Mouse (Mus musculus): Measurements from ENCODE around the gene Snx30. TPM values are rescaled to one million over a fixed set of nuclear protein-coding genes. Genes with fewer than 3 reads are reported as not detected.

Snx30 gene
- polyA plus RNA-seq, 1 experiment from 2014 or later = 3.5 TPM

GRCm38 (mm10) chr4:59780568-59780967 is 25.1 kb upstream of the Snx30 start:
- no peak overlapping the region for H3K27ac ChIP-seq (ENCODE audit: low read depth)
- H3K9ac ChIP-seq (replicated peaks) = no peak overlapping the region
- H3K36me3 ChIP-seq (replicated peaks; ENCODE audit: insufficient read depth, low read length) = peaks cover 5% of the 10 kb centered on the region; the same call in 1 of the 2 replicates
- no peaks in the 10 kb centered on the region for H3K27me3 ChIP-seq (ENCODE audit: insufficient read depth, low read length)
- DNase-seq = no peak
- TF ChIP-seq EP300 (IDR thresholded peaks at IDR 0.05; ENCODE audit: low read depth) (no peak), CTCF (IDR thresholded peaks at IDR 0.05; ENCODE audit: low read depth) (peak; percentile 67)
- H3K4me2 ChIP-seq (ENCODE audit: low read depth, low read length) = no peak overlapping the region
- H3K4me1 ChIP-seq (ENCODE audit: insufficient read depth) = peaks cover 5% of the 10 kb centered on the region; the same call in 1 of the 2 replicates
- H3K9me3 ChIP-seq (ENCODE audit: low read length) = no peaks in the 10 kb centered on the region
- no peak for ATAC-seq
- WGBS (ENCODE audit: insufficient replicate concordance) = 24% methylated on average over 1 of the region's 1 CpGs
- H3K4me3 ChIP-seq (ENCODE audit: low read depth, low read length) = no peak overlapping the region

GRCm38 (mm10) chr4:59782853-59783684 is 22.6 kb upstream of the Snx30 start:
- Histone ChIP-seq H3K9ac (replicated peaks) (peak overlapping the region; percentile 80), H3K4me3 (ENCODE audit: low read depth, low read length) (peak overlapping the region; percentile 99), H3K9me3 (ENCODE audit: low read length) (no peaks in the 10 kb centered on the region), H3K4me2 (ENCODE audit: low read depth, low read length) (peak overlapping the region; percentile 97), H3K36me3 (replicated peaks; ENCODE audit: insufficient read depth, low read length) (no peaks in the 10 kb centered on the region; the same call in 1 of the 2 replicates), H3K4me1 (ENCODE audit: insufficient read depth) (peaks cover 5% of the 10 kb centered on the region; the same call in 1 of the 2 replicates), H3K27ac (ENCODE audit: low read depth) (peak overlapping the region; percentile 66), H3K27me3 (ENCODE audit: insufficient read depth, low read length) (no peaks in the 10 kb centered on the region)
- TF ChIP-seq EP300 (IDR thresholded peaks at IDR 0.05; ENCODE audit: low read depth) = no peak
- TF ChIP-seq CTCF (IDR thresholded peaks at IDR 0.05; ENCODE audit: low read depth) = no peak
- DNase-seq (no peak), ATAC-seq (peak; percentile 35)
- WGBS (ENCODE audit: insufficient replicate concordance) = under 1% methylated on average over 47 of the region's 47 CpGs

GRCm38 (mm10) chr4:59783685-59784279 is 21.9 kb upstream of the Snx30 start:
- H3K27me3 ChIP-seq (ENCODE audit: insufficient read depth, low read length) = no peaks in the 10 kb centered on the region
- 3% methylated on average over 36 of the region's 36 CpGs for WGBS (ENCODE audit: insufficient replicate concordance)
- H3K36me3 ChIP-seq (replicated peaks; ENCODE audit: insufficient read depth, low read length) = no peaks in the 10 kb centered on the region; the same call in 1 of the 2 replicates
- H3K4me1 ChIP-seq (ENCODE audit: insufficient read depth) = peaks cover 5% of the 10 kb centered on the region; the same call in 1 of the 2 replicates
- ATAC-seq (peak; percentile 97), DNase-seq (peak; percentile 97)
- peak overlapping the region; percentile 99 for H3K4me3 ChIP-seq (ENCODE audit: low read depth, low read length)
- no peak for TF ChIP-seq EP300 (IDR thresholded peaks at IDR 0.05; ENCODE audit: low read depth)
- no peak for TF ChIP-seq CTCF (IDR thresholded peaks at IDR 0.05; ENCODE audit: low read depth)
- H3K9ac ChIP-seq (replicated peaks) = peak overlapping the region; percentile 80
- no peaks in the 10 kb centered on the region for H3K9me3 ChIP-seq (ENCODE audit: low read length)
- peak overlapping the region; percentile 97 for H3K4me2 ChIP-seq (ENCODE audit: low read depth, low read length)
- peak overlapping the region; percentile 66 for H3K27ac ChIP-seq (ENCODE audit: low read depth)

GRCm38 (mm10) chr4:59785412-59785811 is 20.2 kb upstream of the Snx30 start:
- ATAC-seq (no peak), DNase-seq (no peak)
- H3K9me3 ChIP-seq (ENCODE audit: low read length) = no peaks in the 10 kb centered on the region
- H3K27me3 ChIP-seq (ENCODE audit: insufficient read depth, low read length) = no peaks in the 10 kb centered on the region
- H3K36me3 ChIP-seq (replicated peaks; ENCODE audit: insufficient read depth, low read length) = no peaks in the 10 kb centered on the region
- H3K4me1 ChIP-seq (ENCODE audit: insufficient read depth) = peaks cover 5% of the 10 kb centered on the region; the same call in 1 of the 2 replicates
- H3K27ac ChIP-seq (ENCODE audit: low read depth) = no peak overlapping the region
- 40% methylated on average over 2 of the region's 2 CpGs for WGBS (ENCODE audit: insufficient replicate concordance)
- no peak overlapping the region for H3K4me3 ChIP-seq (ENCODE audit: low read depth, low read length)
- no peak overlapping the region for H3K4me2 ChIP-seq (ENCODE audit: low read depth, low read length)
- H3K9ac ChIP-seq (replicated peaks) = no peak overlapping the region
- TF ChIP-seq CTCF (IDR thresholded peaks at IDR 0.05; ENCODE audit: low read depth) = no peak
- TF ChIP-seq EP300 (IDR thresholded peaks at IDR 0.05; ENCODE audit: low read depth) = no peak

GRCm38 (mm10) chr4:59786661-59787060 is 19.0 kb upstream of the Snx30 start:
- 1% methylated on average over 7 of the region's 7 CpGs for WGBS (ENCODE audit: insufficient replicate concordance)

GRCm38 (mm10) chr4:59787126-59787525 is 18.5 kb upstream of the Snx30 start:
- Histone ChIP-seq H3K36me3 (replicated peaks; ENCODE audit: insufficient read depth, low read length) (no peaks in the 10 kb centered on the region), H3K4me2 (ENCODE audit: low read depth, low read length) (no peak overlapping the region), H3K9ac (replicated peaks) (no peak overlapping the region), H3K4me1 (ENCODE audit: insufficient read depth) (peaks cover 5% of the 10 kb centered on the region; the same call in 1 of the 2 replicates), H3K27me3 (ENCODE audit: insufficient read depth, low read length) (no peaks in the 10 kb centered on the region), H3K27ac (ENCODE audit: low read depth) (no peak overlapping the region), H3K9me3 (ENCODE audit: low read length) (no peaks in the 10 kb centered on the region), H3K4me3 (ENCODE audit: low read depth, low read length) (no peak overlapping the region)
- WGBS (ENCODE audit: insufficient replicate concordance) = 62% methylated on average over 6 of the region's 6 CpGs
- no peak for ATAC-seq
- no peak for DNase-seq
- no peak for TF ChIP-seq EP300 (IDR thresholded peaks at IDR 0.05; ENCODE audit: low read depth)
- TF ChIP-seq CTCF (IDR thresholded peaks at IDR 0.05; ENCODE audit: low read depth) = no peak

More at GRCm38 (mm10) chr4:59786661-59787060, 19.0 kb upstream of the Snx30 start:
- DNase-seq (peak; percentile 84), ATAC-seq (no peak)
- Histone ChIP-seq H3K36me3 (replicated peaks; ENCODE audit: insufficient read depth, low read length) (no peaks in the 10 kb centered on the region), H3K9me3 (ENCODE audit: low read length) (no peaks in the 10 kb centered on the region), H3K27me3 (ENCODE audit: insufficient read depth, low read length) (no peaks in the 10 kb centered on the region), H3K4me1 (ENCODE audit: insufficient read depth) (peaks cover 5% of the 10 kb centered on the region; the same call in 1 of the 2 replicates), H3K4me2 (ENCODE audit: low read depth, low read length) (no peak overlapping the region), H3K4me3 (ENCODE audit: low read depth, low read length) (no peak overlapping the region), H3K9ac (replicated peaks) (no peak overlapping the region), H3K27ac (ENCODE audit: low read depth) (no peak overlapping the region)
- TF ChIP-seq CTCF (IDR thresholded peaks at IDR 0.05; ENCODE audit: low read depth) = peak; percentile 98
- TF ChIP-seq EP300 (IDR thresholded peaks at IDR 0.05; ENCODE audit: low read depth) = no peak

All from liver, postnatal 0 days (tissue).